14 mouse cellular contexts compared by ENCODE assay signal in the genomic region with DNA sequence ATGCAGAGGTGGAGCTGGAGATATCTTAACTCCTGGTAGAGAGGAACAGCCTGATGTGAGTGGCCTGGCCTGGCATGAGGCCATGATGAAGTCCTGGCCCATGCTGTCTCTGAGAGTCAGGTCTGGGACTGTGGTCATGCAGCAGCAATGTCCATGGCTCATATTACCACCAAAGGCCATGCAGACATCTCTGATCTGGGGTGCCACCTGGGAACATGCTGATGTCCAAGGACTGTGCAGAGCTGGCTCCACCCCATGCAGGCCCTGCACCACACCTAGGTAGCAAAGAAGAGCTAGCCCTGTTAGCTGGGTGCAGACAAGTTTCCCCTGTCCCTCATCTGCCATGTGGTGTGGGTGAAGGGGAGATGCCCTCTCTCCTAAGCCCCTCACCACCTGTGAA.
"Had no signal": no experiment of that assay in that cellular context is flagged by ENCODE, and none has a peak within 500 bp of the region (broad histone marks: within the 10 kb centered on the region; RNA-seq: fewer than 3 reads in every experiment).

No protein-coding gene starts in this region.

- H3K9me3 ChIP-seq: intestine, embryonic 15.5 days; limb, embryonic 12.5 days; midbrain, embryonic 13.5 days; neural tube, embryonic 15.5 days had no signal

- ATAC-seq: intestine, embryonic 15.5 days; lung, postnatal 0 days; midbrain, embryonic 13.5 days had no signal

- H3K4me2 ChIP-seq: intestine, embryonic 15.5 days; limb, embryonic 12.5 days; midbrain, embryonic 13.5 days; neural tube, embryonic 15.5 days had no signal

- H3K27ac ChIP-seq: intestine, embryonic 15.5 days; limb, embryonic 12.5 days; liver, embryonic 14.5 days; midbrain, embryonic 13.5 days; neural tube, embryonic 15.5 days had no signal

- H3K36me3 ChIP-seq: intestine, embryonic 15.5 days; limb, embryonic 12.5 days; midbrain, embryonic 13.5 days; neural tube, embryonic 15.5 days had no signal

- H3K9ac ChIP-seq: intestine, embryonic 15.5 days; limb, embryonic 12.5 days; liver, embryonic 14.5 days; midbrain, embryonic 13.5 days; neural tube, embryonic 15.5 days had no signal

- H3K4me3 ChIP-seq: intestine, embryonic 15.5 days; limb, embryonic 12.5 days; midbrain, embryonic 13.5 days; neural tube, embryonic 15.5 days had no signal

- H3K27me3 ChIP-seq: intestine, embryonic 15.5 days; limb, embryonic 12.5 days; midbrain, embryonic 13.5 days; neural tube, embryonic 15.5 days had no signal

- DNase-seq: kidney, adult 18-20 months; kidney, postnatal 14 days; layer of hippocampus, postnatal 36 days; lung, adult 18-20 months; lung, postnatal 4 days; right cerebral cortex, adult 18-20 months; right cerebral cortex, postnatal 25 days; thymus, postnatal 36 days had no signal

- H3K4me1 ChIP-seq: intestine, embryonic 15.5 days; limb, embryonic 12.5 days; neural tube, embryonic 15.5 days had no signal
